Mouse (Mus musculus) kidney, embryonic 16.5 days (tissue): ENCODE measurements around the gene Filip1. TPM values are rescaled to one million over a fixed set of nuclear protein-coding genes. Genes with fewer than 3 reads are reported as not detected.

Experiments used
- ATAC-seq: fragments of 200-750 bp; cut with Nextera tagmentation; 2 replicates; pipeline ENCODE4 v1.8.0; 2017; ENCODE audit warnings: moderate TSS enrichment; ENCODE audit not compliant: low FRiP score, low TSS enrichment
- H3K27ac ChIP-seq: fragments of 300-500 bp; sonication (generic); 2 replicates; pipeline ENCODE4 v1.5.1; 2014; ENCODE audit warnings: low read length
- H3K27me3 ChIP-seq: fragments of 300-500 bp; sonication (generic); 2 replicates; pipeline ENCODE4 v1.6.1; 2014; ENCODE audit warnings: low read length, control low read depth, mixed read lengths; ENCODE audit not compliant: insufficient read depth
- H3K36me3 ChIP-seq: fragments of 300-500 bp; sonication (generic); 2 replicates; pipeline ENCODE4 v1.6.1; 2014; ENCODE audit warnings: low read length, control low read depth, mixed read lengths; ENCODE audit not compliant: insufficient read depth
- H3K4me1 ChIP-seq: fragments of 300-500 bp; sonication (generic); 2 replicates; pipeline ENCODE4 v1.6.1; 2014; ENCODE audit warnings: low read length, control low read depth, mixed read lengths; ENCODE audit not compliant: insufficient read depth
- H3K4me2 ChIP-seq: fragments of 300-500 bp; sonication (generic); replicated peaks from 2 replicates; pipeline ENCODE4 v1.6.1; 2014; ENCODE audit warnings: low read depth, low read length
- H3K4me3 ChIP-seq: fragments of 300-500 bp; sonication (generic); 2 replicates; pipeline ENCODE4 v1.5.1; 2014; ENCODE audit warnings: mild to moderate bottlenecking, low read length
- H3K9ac ChIP-seq: fragments of 300-500 bp; sonication (generic); replicated peaks from 2 replicates; pipeline ENCODE4 v1.6.1; 2014; ENCODE audit warnings: low read length
- H3K9me3 ChIP-seq: fragments of 300-500 bp; sonication (generic); 2 replicates; pipeline ENCODE4 v1.6.1; 2016; ENCODE audit warnings: low read length, control low read depth
- WGBS: fragments of 180-500 bp; shearing (Covaris S2); extraction: QIAGEN DNeasy Blood & Tissue Kit; methylation state at CpG from one replicate; pipeline ENCODE4 v1.1.7; 2014; 5-methylcytosine and 5-hydroxymethylcytosine counted together
- polyA plus RNA-seq: library from polyadenylated mRNA; unstranded; fragments of >200 nt; fragmentation: Nextera tagmentation; extraction: Ambion mirVana; gene quantifications from 2 replicates; pipeline ENCODE4 v1.2.1, GENCODE M21; 2015

The Filip1 gene
- polyA plus RNA-seq, 1 experiment from 2014 or later: 5.2 TPM

- 44% methylated on average over 4 of the region's 4 CpGs for WGBS
- ATAC-seq: no peak
- no peaks in the 10 kb centered on the region for H3K4me1 ChIP-seq
Observed at GRCm38 (mm10) chr9:79807178-79807577, 205.5 kb downstream of the Filip1 start.

DNA sequence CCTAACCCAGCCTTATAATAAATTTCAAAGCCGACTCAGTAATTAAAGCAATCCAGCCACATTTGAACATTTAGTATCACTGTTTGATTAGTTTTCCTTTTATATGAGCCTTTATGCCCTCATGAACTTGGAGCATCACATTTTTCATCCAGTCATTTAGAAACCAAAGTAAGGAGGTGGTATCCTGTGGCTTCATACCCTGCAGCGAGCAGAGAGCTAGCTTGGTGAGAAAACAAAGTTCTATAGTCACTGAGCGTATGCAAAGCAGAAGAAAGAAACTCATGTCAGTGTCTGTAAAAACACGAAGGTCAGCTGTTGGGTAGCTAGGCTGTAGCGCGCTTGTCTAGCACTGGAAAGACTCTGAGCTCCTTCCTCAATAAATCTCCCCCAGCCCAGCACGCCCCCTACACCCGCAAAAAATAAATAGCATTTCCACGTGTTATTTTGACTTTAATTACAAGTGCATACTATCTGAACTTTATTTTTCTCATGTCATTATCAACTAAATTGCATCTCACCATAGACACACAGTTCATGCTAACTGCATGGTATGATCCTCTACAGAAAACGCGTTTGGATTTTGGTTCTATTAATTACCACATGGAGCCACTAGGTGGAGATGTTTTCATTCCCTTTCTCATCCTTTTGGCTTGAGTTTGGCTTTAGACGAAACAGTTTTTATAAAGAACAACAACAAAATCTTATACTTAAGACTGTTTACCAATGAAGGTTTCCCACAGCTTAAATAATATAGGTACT, 206.2 kb downstream of the Filip1 start:
- Histone ChIP-seq H3K9me3 (no peaks in the 10 kb centered on the region), H3K27ac (no peak overlapping the region), H3K27me3 (no peaks in the 10 kb centered on the region; the same call in 1 of the 2 replicates), H3K4me1 (no peaks in the 10 kb centered on the region), H3K36me3 (no peaks in the 10 kb centered on the region), H3K4me2 (no peak overlapping the region), H3K9ac (no peak overlapping the region), H3K4me3 (no peak overlapping the region)
- no peak for ATAC-seq
- 33% methylated on average over 12 of the region's 12 CpGs for WGBS

More at GRCm38 (mm10) chr9:79807178-79807577, 205.5 kb downstream of the Filip1 start:
- Histone ChIP-seq H3K9me3 (no peaks in the 10 kb centered on the region), H3K4me2 (0 out of 2 replicates have a peak overlapping the region, but pooled peaks have one; percentile 0), H3K9ac (no peak overlapping the region), H3K36me3 (no peaks in the 10 kb centered on the region), H3K27ac (no peak overlapping the region), H3K27me3 (no peaks in the 10 kb centered on the region; the same call in 1 of the 2 replicates), H3K4me3 (no peak overlapping the region)

DNA sequence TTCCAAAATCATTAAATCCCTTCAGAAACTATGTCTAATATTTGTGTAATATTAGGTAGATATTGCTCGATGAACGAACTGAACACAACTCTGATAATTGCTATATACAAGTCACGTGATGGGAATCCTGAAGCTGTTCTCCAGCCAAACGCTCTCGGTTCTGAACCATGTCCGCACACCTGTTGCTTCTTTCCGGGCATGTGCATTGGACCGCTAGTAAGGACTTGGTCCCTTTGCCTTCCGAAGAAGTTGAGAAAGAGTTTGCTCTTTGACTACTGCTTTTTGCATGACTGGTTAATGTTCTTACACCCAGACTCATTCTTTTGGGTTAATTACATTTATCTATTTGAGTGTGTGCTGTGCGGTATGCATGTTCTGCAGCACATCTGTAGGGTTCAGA, 207.2 kb downstream of the Filip1 start:
- Histone ChIP-seq H3K36me3 (no peaks in the 10 kb centered on the region), H3K9ac (no peak overlapping the region), H3K27me3 (no peaks in the 10 kb centered on the region; the same call in 1 of the 2 replicates), H3K9me3 (no peaks in the 10 kb centered on the region), H3K27ac (no peak overlapping the region), H3K4me2 (no peak overlapping the region), H3K4me3 (no peak overlapping the region), H3K4me1 (no peaks in the 10 kb centered on the region)
- ATAC-seq: no peak
- 84% methylated on average over 10 of the region's 10 CpGs for WGBS

DNA sequence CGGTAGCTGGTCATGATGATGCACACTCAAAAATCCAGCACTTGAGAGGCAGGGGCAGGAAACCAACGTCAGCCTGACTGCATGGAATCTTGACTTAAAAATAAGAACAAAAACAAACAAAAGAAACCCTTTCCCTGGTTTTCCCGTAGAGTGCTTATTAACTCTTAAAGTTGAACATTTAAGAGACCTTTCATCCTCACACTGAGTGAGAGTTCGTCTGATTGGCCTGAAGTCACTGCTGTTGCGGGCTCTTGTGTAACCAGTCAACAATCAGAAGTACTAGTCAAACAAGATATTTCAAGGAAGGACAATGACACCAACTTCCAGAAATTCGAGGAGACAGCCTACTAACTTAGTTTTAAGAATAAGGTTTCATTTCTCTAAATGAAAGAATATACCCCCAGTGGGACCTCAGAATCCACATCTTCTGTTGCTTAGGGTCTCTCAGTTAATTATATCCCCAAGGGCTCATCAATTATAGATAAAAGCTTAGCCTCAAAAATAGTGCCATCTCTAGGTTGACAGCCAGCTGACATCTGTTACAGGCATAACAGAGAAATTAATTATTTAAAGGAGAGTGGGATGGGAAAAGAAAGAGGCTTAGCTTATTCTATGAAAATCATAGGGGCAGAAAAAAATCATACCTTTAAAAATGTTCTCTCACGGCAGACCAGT, 216.1 kb downstream of the Filip1 start:
- peaks cover 6% of the 10 kb centered on the region for H3K4me1 ChIP-seq
- H3K27ac ChIP-seq: no peak overlapping the region
- H3K4me3 ChIP-seq: no peak overlapping the region
- no peaks in the 10 kb centered on the region for H3K27me3 ChIP-seq
- H3K9ac ChIP-seq: no peak overlapping the region
- no peaks in the 10 kb centered on the region for H3K9me3 ChIP-seq
- H3K36me3 ChIP-seq: no peaks in the 10 kb centered on the region
- WGBS: 65% methylated on average over 7 of the region's 7 CpGs
- ATAC-seq: no peak
- no peak overlapping the region for H3K4me2 ChIP-seq

DNA sequence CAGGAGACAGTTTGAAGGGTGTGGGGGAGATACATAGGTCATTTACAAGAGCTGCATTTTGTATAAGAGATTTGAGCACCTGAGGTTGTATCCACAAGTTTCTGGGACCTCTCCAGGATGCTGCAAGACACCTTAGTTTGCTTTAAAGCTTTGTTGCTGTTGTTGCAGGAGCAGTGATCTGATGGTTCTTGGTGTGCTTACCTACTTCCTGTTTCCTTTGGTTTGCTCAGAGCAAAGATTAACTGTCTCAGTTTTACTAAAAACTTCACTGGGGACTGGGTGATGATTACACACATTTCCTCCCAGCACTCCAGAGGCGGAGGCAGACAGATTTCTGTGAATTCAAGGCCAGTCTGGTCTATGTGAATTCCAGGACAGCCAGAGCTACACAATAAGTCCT, 217.6 kb downstream of the Filip1 start:
- Histone ChIP-seq H3K9ac (no peak overlapping the region), H3K9me3 (no peaks in the 10 kb centered on the region)
- WGBS: 67% methylated on average over 1 of the region's 1 CpGs

DNA sequence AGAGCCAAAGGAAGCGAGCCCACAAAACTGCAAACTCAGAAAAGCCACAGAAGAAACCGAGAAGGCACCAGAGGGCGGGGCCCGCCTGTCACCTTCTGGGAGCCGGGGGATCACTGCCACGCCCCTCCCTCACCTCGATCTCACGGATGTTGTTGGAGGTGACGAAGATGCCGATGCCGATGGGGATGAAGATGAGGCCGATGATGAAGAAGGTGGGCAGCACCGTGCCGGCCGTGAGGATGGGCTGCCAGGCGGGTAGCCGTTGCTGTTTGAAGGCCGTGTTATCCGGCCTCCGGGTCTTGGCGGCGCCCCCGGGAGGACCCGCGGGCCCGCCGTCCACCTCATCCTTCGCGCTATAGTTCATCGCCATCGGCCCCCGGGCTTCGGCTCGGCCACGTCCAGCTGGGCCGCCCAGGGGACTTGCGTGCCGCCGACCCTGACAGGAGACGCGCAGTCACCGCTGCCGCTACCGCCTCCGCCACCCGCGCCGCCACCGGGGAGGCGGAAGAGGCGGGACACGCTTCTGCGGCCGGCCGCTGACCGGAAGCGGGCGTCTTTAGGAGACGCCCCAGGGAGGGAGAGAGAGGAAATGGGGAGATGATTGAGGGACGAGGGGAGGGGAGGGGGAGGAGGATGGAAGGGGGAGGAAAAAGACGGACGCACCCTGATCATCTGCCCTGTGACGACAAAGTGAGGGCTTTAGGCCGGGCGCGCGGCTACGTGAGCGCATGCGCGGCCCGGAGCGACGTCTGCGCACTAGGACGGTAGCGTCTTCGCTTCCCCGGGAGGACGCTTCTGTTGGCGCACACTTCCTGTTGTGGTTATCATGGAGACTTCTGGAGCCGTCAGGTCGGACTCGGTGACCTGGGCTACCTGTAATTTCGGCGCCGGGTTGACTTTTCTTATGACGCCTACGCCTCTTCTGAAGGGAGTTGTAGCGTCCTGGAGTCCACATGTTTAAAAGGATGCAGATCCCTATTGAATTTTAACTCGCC, 219.5 kb downstream of the Filip1 start, which contains the start of gene Tmem30a:
Gene Tmem30a (minus strand): TSS at position 667 of the 995 bp plus-strand sequence.
- Histone ChIP-seq H3K36me3 (no peaks in the 10 kb centered on the region), H3K4me2 (peak within 1 kb of the TSS; percentile 75), H3K4me3 (peak within 1 kb of the TSS; percentile 85), H3K27me3 (no peaks in the 10 kb centered on the region), H3K27ac (peak within 1 kb of the TSS; percentile 91), H3K4me1 (peaks cover 6% of the 10 kb centered on the region), H3K9ac (peak within 1 kb of the TSS; percentile 93), H3K9me3 (no peaks in the 10 kb centered on the region)
- peak; percentile 98 for ATAC-seq
- WGBS: under 1% methylated on average over 90 of the region's 91 CpGs

More for the DNA sequence above, 217.6 kb downstream of the Filip1 start:
- Histone ChIP-seq H3K4me3 (no peak overlapping the region), H3K27me3 (no peaks in the 10 kb centered on the region), H3K27ac (no peak overlapping the region), H3K36me3 (no peaks in the 10 kb centered on the region), H3K4me2 (no peak overlapping the region), H3K4me1 (peaks cover 6% of the 10 kb centered on the region)
- ATAC-seq: no peak

- ATAC-seq: no peak
- no peaks in the 10 kb centered on the region for H3K27me3 ChIP-seq
- 0 out of 2 replicates have a peak, but pooled peaks cover 8% of the 10 kb centered on the region for H3K4me1 ChIP-seq
- no peak overlapping the region for H3K4me3 ChIP-seq
- H3K27ac ChIP-seq: no peak overlapping the region
- WGBS: 71% methylated on average over 2 of the region's 2 CpGs
- H3K36me3 ChIP-seq: no peaks in the 10 kb centered on the region
- no peak overlapping the region for H3K4me2 ChIP-seq
- no peak overlapping the region for H3K9ac ChIP-seq
- H3K9me3 ChIP-seq: no peaks in the 10 kb centered on the region
Observed at GRCm38 (mm10) chr9:79785794-79786085, 226.9 kb downstream of the Filip1 start.

DNA sequence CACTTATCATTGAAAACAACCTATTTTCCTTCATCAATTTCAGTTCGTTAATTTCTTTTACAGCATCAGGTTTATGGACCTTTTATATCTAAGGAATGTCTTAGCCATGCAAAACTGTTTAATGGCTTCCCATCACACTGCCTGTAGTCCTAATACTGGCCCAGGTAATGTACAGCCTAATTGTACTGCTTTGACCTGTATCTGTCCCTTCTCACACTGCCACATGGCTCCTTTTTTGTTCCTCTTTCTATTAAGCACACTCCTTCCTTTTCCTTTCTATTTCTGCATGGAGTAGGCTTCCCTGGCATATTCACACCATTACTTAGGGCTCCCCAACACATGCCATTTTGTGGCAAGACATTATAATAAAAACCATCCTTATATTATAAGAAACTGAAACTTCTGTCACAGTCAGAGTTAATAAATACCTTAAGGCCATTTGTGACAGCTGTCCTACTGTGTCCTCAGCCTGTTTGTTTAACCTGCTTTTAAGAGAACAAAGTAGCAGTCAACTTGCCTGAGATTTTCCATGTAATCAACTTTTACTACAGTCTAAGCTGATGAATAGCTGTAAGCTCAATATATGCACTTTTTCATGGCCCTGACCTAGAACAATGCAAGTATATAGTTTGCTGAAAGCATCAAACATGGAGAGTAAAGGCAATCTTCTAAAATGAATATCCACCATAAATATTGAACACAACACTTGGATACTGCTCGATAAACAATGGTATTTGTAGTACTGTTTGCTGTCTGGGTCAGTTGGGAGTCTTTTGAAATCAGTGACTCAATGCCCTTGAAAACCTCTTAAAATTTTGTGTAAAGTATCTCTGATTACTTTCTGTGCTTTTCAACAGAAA, 227.5 kb downstream of the Filip1 start:
- WGBS: 89% methylated on average over 2 of the region's 2 CpGs
- Histone ChIP-seq H3K9me3 (no peaks in the 10 kb centered on the region), H3K4me2 (no peak overlapping the region), H3K9ac (no peak overlapping the region), H3K36me3 (no peaks in the 10 kb centered on the region), H3K4me1 (0 out of 2 replicates have a peak, but pooled peaks cover 8% of the 10 kb centered on the region), H3K4me3 (no peak overlapping the region), H3K27ac (no peak overlapping the region), H3K27me3 (no peaks in the 10 kb centered on the region)
- ATAC-seq: no peak

- Histone ChIP-seq H3K9ac (no peak overlapping the region), H3K36me3 (no peaks in the 10 kb centered on the region), H3K4me2 (no peak overlapping the region), H3K27me3 (no peaks in the 10 kb centered on the region), H3K27ac (no peak overlapping the region), H3K4me3 (no peak overlapping the region), H3K4me1 (0 out of 2 replicates have a peak, but pooled peaks cover 8% of the 10 kb centered on the region), H3K9me3 (no peaks in the 10 kb centered on the region)
- ATAC-seq: no peak
- WGBS: 47% methylated on average over 3 of the region's 3 CpGs
Observed at GRCm38 (mm10) chr9:79784439-79784838, 228.2 kb downstream of the Filip1 start.
